Mouse (Mus musculus) spleen, embryonic (tissue): ENCODE results near the gene Plekhg5.

Source experiments
- CTCF ChIA-PET: fragments of 350-600 bp; sonication (Branson Sonifier 250); formaldehyde crosslinking; loops from one replicate; lab custom pipeline; 2022; lab: Charles Lee

Gene Plekhg5

DNA sequence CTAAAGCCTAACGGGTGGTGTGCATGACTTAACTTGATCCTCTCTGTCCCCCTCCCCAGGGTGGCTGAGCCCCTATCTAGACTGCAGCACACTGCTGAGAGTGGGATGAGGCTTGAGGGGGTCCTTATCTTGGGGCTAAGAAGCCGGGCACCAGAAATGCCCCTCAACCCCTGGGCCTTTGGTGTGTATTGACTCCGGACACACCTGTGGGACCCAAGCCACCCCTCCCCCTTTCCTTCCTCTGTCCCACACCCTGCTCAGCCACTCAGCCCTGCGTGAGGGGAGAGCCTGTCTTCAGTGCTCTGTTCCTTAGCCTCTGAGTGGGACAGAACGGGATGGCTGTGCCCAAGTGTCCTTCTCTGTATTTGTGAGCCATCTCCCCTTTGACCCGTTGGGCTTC lies 24.6 kb downstream of the Plekhg5 start:
- CTCF ChIA-PET = interaction anchor here (0.7 kb wide), 1 partner anchor 443 kb away, joined by 6 read pairs; no protein-coding TSS in a partner anchor

DNA sequence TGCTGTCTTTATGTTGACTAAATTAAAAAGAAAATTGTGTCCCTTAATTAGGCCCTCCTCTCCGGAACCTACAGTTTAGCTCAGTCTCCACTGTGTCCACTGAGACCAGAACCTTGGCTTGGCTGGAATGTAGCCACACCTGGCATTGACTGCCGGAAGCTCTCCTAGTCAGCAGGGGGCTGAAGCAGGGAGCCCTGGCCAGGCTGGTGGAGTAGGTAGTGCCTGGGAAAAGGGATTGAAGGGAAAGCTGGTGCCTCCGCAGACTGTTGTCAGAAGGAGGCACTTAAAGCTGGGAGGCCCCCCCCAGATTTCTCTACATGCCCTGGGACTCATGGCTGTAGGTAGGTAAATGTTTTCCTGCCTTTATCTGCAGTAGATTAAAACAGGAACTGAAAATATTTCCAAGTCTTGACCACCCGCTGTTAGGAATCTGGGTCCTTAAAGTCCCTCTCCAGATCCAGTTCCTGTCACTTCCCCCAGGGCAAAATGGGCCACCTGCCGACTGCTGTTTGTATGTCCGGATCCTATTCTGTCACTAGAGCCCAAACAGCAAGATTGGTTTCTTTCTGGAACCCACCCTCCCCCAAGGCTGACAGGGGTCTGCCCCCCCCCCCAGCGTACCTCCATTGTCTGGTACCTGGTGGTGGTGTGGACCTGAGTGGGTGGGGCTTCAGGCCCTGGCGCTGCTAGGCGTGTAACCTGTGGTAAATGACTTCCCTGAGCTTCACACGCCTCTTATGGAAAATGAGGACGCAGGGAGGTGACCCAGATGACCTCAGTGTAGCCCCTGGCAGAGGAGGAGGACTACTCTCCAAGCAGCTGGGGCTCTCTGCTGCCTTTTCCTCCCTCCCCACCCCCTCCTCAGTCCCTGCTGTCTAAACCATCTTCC lies 25.9 kb downstream of the Plekhg5 start:
- CTCF ChIA-PET = interaction anchor here (0.6 to 0.9 kb wide), 2 partner anchors 105 to 152 kb away, joined by 3 to 4 read pairs; no protein-coding TSS in a partner anchor

DNA sequence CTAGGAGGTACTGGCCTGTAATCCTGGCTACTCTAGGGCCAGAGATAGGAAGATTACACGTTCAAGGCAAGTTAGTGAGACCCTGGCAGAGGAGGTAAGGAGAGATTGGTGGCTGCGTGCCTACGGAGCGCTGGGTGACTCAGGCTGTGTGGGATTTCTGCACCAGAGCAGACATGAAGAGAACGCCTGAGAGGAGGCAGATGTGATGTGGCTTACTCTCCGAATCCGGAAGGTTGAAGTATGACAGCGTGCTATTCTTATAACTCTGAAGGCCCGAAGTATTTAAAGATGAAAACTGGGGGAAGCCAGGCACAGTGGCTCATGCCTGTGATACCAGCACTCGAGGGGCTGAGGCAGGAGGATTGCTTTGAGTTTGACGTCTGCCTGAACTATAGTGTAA lies 28.2 kb downstream of the Plekhg5 start:
- CTCF ChIA-PET = no interaction called here

DNA sequence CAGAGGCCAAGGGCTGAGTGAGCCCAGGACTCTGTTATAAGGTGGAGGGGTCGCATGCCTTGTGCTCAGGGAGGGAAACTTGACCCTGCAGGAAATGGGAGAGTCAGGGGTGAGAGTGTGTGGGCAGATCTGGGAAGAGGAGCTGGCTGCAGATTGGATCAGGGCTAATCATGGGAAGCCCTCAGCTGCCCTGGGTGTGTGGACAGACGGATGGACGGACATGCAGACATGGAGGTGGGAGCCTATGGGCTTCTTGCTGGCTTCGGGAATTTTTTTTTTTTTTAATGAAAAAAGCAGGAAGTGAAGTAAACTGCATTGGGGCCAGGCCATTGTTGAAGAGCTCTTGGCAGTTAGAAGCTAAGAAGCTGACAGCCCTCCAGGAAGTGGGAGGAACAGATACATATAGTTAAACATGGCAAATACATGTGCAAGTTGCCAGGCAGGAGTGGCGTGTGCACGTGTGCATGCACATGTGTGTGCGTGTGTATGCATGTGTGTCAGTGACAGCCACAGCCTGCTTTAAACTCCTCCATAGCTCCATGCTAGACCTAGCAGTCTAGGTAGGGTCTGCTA lies 28.9 kb downstream of the Plekhg5 start:
- CTCF ChIA-PET = interaction anchor here (1.5 kb wide), 1 partner anchor 19 kb away, joined by 5 read pairs; no protein-coding TSS in a partner anchor

DNA sequence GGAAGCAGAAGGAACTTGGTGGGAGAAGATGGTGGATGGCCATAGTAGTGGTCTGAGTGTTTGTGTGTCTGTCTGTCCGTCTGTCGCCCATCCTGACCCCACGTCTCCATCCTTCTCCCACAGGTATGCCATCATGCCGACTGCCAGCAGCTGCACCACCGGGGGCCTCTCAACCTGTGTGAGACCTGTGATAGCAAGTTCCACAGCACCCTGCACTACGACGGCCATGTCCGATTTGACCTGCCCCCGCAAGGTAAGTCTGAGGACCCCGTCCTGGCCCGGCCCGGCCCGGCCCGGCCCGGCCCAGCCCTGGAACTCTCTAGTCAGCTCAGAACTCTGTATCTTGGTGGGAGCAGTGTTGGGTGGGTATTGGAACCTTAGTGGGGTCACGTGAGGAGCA lies 29.6 kb downstream of the Plekhg5 start:
- CTCF ChIA-PET = interaction anchor here (0.5 to 1.5 kb wide), 2 partner anchors 16 to 19 kb away, joined by 5 to 7 read pairs; no protein-coding TSS in a partner anchor

DNA sequence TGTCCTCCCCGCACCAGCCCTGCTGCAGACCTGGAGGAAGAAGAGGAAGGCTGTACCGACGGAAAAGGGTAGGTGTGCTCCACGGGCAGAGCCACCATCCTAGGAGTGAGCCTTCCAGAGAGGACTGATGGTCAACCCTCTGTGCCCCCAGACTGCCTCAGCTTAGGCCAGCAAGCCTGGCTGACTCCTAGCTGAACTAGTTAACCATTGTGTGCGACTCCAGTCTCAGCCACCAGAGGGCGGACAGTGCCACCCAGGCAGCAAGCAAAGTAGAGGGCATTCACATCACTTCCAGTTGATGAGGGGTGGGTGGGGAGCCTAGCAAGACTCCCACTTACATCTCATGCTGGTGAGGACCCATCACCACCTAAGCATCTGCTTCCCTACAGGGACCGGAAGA lies 30.7 kb downstream of the Plekhg5 start:
- CTCF ChIA-PET = no interaction called here

DNA sequence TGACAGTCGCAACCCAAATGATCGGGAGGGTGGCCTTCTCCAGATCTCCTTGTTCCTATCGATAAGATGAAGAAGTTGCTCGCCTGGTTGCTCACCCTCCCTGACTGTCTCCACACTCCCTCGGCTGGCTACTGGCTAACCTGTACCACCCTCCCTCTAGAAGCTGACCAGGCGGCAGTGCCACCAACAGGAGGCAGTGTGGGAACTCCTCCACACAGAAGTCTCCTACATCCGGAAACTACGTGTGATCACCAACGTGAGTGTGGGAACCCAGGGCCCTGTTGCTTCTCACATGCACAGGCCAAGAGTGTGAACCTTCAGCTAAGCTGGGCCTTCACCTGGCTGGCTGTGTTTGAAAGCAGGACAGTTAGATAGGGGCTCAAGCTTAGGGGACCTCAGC lies 34.4 kb downstream of the Plekhg5 start:
- CTCF ChIA-PET = interaction anchor here (0.5 kb wide), 1 partner anchor 240 kb away, joined by 3 read pairs; no protein-coding TSS in a partner anchor

DNA sequence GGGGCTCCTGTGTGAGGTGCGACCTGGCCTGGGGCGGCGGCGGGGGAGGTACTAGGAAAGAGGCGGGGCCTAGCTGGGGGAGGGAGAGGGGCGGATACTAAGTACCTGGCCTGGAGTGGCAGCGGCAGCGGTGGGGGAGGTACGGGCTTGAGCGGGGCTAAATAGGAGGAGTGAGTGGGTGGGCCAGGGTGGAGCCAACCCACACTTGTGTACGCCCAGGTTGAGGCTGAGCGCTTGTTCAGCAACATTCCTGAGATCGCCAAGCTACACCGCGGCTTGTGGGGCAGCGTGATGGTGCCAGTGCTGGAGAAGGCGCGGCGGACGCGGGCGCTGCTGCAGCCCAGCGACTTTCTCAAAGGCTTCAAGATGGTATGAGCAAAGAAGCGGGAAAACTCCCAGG lies 35.2 kb downstream of the Plekhg5 start:
- CTCF ChIA-PET = no interaction called here

DNA sequence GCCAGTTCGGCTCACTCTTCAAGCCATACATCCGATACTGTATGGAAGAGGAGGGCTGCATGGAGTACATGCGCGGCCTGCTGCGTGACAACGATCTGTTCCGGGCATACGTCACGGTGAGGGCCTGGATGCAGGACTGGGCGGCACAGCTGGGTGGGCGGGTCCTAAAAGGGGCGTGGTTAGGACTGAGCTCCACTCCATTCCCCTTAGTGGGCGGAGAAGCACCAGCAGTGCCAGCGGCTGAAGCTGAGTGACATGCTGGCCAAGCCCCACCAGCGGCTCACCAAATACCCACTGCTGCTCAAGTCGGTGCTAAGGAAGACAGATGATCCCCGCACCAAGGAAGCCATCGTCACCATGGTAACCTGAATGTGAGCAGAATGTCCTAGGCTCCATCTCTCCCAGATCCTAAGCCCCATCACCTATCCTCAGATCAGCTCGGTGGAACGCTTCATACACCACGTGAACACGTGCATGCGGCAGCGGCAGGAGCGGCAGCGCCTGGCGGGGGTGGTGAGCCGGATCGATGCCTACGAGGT lies 35.7 kb downstream of the Plekhg5 start:
- CTCF ChIA-PET = no interaction called here

DNA sequence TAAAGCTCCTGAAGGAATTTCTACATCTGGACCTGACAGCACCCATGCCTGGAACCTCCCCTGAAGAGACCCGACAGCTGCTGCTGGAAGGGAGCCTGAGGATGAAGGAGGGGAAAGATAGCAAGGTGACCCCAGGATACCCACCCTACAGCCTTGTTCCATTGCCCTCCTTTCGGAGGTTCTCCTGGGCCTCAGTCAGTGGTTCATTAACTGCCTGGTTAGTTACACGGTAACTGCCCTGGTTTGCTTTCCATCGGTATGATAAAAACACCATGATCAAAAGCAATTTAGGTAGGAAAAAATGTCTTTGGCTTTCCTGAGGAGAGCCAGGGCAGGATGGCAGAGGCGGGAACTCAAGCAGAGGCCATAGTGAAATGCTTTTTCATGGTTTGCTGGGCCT lies 36.4 kb downstream of the Plekhg5 start:
- CTCF ChIA-PET = no interaction called here

DNA sequence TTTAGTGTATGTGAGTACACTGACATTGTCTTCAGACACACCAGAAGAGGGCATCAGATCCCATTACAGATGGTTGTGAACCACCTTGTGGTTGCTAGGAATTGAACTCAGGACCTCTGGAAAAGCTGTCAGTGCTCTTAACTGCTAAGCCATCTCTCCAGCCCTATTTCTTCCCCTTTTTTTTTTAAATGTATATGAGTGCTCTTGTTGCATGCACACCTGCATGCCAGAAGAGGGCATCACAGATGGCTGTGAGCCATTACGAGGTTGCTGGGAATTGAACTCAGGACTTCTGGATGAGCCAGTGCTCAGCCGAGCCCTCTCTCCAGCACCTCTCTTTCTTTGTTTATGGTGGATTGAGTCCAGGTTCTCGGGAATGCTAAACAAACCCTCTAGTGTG lies 37.2 kb downstream of the Plekhg5 start:
- CTCF ChIA-PET = no interaction called here

DNA sequence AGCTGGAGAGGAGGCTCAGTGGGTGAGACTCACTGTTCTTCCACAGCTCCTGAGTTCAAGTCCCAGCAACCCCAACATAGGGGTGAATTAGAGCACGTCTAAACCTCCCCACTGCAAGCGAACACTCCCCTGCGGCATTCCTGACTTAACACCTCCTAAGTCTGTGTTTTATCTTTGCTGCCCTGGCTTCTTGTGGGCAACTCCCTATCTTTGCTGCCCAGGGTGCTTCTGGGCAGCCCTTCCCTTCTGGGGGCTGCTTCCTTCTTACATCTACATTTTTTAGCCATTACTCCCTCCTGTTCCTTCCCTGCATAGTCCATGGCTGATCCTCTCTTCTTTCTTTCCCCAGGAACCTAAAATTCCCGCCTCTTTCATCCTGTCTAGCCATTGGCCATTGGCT lies 38.4 kb downstream of the Plekhg5 start:
- CTCF ChIA-PET = no interaction called here

DNA sequence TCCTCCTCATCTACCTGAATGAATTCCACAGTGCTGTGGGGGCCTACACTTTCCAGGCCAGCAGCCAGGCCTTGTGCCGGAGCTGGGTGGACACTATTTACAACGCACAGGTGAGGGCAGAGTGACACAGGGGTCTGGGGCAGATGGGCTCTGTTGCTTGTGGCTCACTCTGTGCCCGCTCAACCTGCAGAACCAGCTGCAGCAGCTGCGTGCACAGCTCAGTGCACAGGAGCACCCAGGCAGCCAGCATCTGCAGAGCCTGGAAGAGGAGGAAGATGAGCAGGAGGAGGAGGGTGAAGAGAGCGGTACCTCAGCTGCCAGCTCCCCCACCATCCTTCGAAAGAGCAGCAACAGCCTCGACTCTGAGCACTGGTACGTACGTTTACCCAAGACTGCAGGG lies 40.0 kb downstream of the Plekhg5 start:
- CTCF ChIA-PET = no interaction called here

DNA sequence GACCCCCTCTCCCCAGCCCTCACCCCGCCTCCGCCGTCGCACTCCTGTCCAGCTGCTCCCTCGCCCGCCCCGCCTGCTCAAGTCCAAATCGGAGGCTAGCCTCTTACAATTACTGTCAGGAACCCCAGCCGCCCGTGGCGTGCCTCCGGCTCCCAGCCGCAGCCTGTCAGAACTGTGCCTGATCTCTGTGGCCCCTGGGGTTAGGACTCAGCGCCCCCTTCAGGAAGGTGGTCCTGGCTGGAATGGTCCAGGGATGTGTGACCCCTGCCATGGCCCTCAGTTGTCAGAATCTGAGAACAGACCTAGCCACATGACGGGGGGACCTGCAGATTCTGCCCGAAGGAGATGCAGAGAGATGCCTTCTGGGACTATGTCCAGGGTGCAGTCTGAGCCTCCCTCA lies 41.8 kb downstream of the Plekhg5 start:
- CTCF ChIA-PET = no interaction called here

DNA sequence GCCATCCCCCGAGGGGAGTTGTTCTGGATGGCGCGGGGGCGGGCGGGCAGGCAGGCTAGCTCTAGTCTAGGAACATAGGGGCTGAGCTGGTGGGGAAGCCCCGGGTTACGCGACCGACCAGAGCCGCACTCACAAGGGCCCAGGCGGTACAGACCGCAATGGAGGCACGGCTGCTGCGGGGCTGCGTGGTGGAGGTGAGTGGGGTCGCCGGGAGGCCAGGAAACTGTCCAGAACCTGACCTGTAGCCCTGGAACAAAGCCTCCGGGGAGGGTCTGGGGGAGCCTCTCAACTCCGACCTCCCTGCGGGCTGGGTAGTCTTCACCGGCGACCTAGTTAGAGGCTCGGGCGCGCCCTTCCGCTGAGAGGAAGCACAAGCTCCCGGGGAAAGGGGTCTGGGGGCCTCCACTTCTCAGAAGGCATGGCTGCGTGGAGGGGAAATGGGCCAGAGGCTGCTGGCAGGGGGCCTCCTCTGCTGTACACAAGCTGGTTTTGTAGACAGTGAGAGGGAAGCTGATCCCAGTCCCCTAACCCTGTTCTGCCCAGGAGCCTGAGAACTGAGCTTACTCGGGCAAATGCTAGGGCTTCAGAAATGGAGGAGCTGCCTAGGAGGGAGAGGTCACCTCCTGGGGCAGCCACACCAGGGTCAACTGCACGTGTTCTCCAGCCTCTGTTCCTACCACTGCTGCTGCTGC lies 43.8 kb downstream of the Plekhg5 start, which contains the start of gene Tnfrsf25:
Gene Tnfrsf25, plus strand, starts transcription at position 14 of the 692 bp plus-strand sequence.
- CTCF ChIA-PET = no interaction called here

DNA sequence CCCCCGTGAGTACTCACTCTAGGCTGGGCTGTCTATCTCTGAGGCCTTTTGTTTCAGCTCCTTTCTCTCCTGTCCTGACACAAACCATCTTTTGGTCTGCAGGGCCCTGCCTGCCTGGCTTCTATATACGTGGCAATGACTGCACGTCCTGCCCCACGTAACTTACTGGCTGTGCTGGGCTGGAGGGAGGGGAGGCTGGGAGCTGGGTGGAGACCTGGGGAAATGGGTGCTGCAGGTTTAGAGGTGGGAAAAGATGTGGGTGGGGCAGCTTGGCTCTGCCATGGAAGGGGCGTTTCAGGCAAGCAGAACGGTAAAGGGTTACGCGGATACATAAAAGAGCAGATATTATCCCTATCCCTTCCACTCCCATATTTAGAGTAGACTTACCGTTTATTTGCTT lies 45.2 kb downstream of the Plekhg5 start:
- CTCF ChIA-PET = no interaction called here

DNA sequence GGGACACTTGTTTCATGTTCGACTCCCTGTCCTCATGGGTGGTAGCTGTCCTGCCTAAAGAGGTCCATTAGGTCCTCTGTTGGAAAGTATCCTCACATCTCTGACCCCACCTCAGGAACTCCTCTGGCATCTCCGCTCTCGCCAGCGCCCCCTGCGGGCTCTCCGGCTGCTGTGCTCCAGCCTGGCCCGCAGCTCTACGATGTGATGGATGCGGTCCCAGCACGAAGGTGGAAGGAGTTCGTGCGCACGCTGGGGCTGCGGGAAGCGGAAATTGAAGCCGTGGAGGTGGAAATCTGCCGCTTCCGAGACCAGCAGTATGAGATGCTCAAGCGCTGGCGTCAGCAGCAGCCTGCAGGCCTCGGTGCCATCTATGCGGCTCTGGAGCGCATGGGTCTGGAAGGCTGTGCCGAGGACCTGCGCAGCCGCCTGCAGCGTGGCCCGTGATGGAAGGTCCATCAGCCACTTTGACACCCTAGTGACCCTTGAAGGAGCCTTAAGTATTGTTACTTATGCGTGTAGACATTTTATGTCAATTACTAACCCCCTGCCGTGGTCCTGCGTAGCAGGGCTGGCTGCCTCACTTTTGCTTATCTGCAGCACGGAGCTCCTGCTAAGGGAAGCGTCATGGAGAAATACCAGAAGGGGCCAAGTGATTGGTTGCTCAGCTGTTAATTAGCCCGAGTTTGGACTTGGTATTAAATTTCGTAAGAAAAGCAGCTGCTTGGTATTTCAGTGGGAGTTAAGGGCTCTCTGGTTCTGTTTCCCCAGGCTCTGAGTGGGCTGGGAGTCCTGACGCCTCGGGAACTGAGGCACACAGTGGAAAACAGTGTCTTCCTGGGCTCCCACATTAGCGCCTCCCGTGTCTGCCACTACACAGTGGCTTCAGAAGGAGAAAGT lies 47.3 kb downstream of the Plekhg5 start:
- CTCF ChIA-PET = interaction anchor here (1.2 kb wide), 1 partner anchor 18 kb away, joined by 5 read pairs; no protein-coding TSS in a partner anchor

DNA sequence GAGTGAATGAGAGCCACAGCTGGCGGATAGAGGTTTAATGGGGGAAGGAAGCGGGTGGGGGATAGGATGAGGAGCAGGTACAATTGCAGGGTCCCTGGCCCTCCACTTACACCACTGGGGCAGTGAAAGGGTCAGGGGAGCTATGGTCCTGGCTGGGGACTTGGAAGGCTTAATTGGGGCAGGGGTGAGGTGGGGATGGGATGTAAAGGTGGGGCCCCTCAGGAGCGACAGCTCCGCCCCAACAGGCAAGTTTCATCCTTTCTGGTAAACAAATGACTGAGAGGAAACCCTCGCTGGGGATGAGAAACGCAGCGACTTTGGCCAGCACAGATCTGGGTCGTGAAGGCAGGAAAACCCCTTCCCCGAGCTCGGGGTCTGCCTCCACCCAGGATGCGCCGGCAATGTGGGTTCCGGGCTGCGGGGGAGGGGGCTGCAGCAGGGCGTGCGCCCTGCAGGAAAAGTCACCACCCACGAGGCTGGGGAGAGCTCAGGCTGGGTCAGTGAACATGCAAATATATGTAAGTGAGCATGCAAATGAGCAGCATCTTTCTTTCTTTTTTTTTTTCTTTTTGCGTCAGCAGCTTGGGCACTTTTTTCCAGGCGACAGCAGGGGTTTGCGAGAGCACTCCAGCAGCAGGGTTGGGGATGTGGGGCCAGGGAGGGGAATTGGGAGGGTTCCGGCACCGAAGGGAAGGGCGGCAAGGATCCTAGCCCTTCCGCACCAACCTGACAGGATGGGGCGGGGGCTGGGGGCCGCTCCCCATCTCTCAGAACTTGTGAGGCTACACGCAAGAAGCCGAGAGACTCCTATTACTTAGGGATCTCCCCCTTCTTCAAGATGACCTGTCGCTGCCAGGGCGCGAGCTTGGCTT lies 48.2 kb downstream of the Plekhg5 start:
- CTCF ChIA-PET = interaction anchor here (1.2 kb wide), 1 partner anchor 19 kb away, joined by 5 read pairs; no protein-coding TSS in a partner anchor

DNA sequence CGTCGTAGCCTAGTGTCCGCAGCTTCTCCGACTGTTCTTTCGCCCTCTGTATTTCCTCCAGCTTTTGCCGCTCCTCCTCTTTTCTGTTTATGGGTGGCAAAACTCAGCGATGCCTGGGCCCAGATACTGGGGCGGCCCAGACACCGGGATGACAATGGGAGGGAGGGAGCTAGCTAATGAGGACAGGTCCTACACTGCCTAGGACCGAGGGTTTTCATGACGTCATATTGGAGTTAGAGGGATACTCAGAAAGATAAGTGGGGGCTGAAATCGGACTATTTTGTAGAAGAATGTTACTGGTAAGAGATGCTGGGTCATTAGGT lies 48.8 kb downstream of the Plekhg5 start:
- CTCF ChIA-PET = interaction anchor here (1.2 kb wide), 1 partner anchor 20 kb away, joined by 5 read pairs; no protein-coding TSS in a partner anchor
